Mouse (Mus musculus): ENCODE measurements at regions not wholly inside any gene's neighbourhood (a gene's known extent, or its start where the extent isn't known, plus 50 kb on each side); places are given as distances from the start of the nearest gene placed in this dataset.
A peak's percentile ranks its signal among the peaks of the same experiment; 100 is the strongest.

GRCm38 (mm10) chr12:97994884-97995283, 264.4 kb downstream of the Galc start:
- H3K27ac ChIP-seq (ENCODE audit: insufficient read depth, low read length) = no peak overlapping the region
- no peak overlapping the region for H3K4me3 ChIP-seq (ENCODE audit: insufficient read depth, low read length)
- H3K4me1 ChIP-seq (ENCODE audit: control insufficient read depth, insufficient read depth, low read length) = no peaks in the 10 kb centered on the region
- TF ChIP-seq CTCF (IDR thresholded peaks at IDR 0.05; ENCODE audit: borderline replicate concordance, insufficient read depth, low read length) (no peak), POLR2A (IDR thresholded peaks at IDR 0.05; ENCODE audit: low read depth, low read length) (no peak)

- no peak overlapping the region for H3K27ac ChIP-seq (ENCODE audit: insufficient read depth, low read length)
- no peak overlapping the region for H3K4me3 ChIP-seq (ENCODE audit: insufficient read depth, low read length)
- no peaks in the 10 kb centered on the region for H3K4me1 ChIP-seq (ENCODE audit: control insufficient read depth, insufficient read depth, low read length)
- TF ChIP-seq CTCF (IDR thresholded peaks at IDR 0.05; ENCODE audit: borderline replicate concordance, insufficient read depth, low read length) = no peak
- TF ChIP-seq POLR2A (IDR thresholded peaks at IDR 0.05; ENCODE audit: low read depth, low read length) = no peak
Measured at GRCm38 (mm10) chr12:97993937-97994336, 265.3 kb downstream of the Galc start.

GRCm38 (mm10) chr12:97983390-97983789, 275.9 kb downstream of the Galc start:
- H3K27ac ChIP-seq (ENCODE audit: insufficient read depth, low read length) = no peak overlapping the region
- no peak for TF ChIP-seq POLR2A (IDR thresholded peaks at IDR 0.05; ENCODE audit: low read depth, low read length)
- no peak for TF ChIP-seq CTCF (IDR thresholded peaks at IDR 0.05; ENCODE audit: borderline replicate concordance, insufficient read depth, low read length)
- no peaks in the 10 kb centered on the region for H3K4me1 ChIP-seq (ENCODE audit: control insufficient read depth, insufficient read depth, low read length)
- H3K4me3 ChIP-seq (ENCODE audit: insufficient read depth, low read length) = no peak overlapping the region

- Histone ChIP-seq H3K27ac (ENCODE audit: insufficient read depth, low read length) (no peak overlapping the region), H3K4me3 (ENCODE audit: insufficient read depth, low read length) (no peak overlapping the region), H3K4me1 (ENCODE audit: control insufficient read depth, insufficient read depth, low read length) (no peaks in the 10 kb centered on the region)
- TF ChIP-seq POLR2A (IDR thresholded peaks at IDR 0.05; ENCODE audit: low read depth, low read length) (no peak), CTCF (IDR thresholded peaks at IDR 0.05; ENCODE audit: borderline replicate concordance, insufficient read depth, low read length) (no peak)
Measured at GRCm38 (mm10) chr12:97978668-97979067, 280.6 kb downstream of the Galc start.

- no peak overlapping the region for H3K27ac ChIP-seq (ENCODE audit: insufficient read depth, low read length)
- TF ChIP-seq CTCF (IDR thresholded peaks at IDR 0.05; ENCODE audit: borderline replicate concordance, insufficient read depth, low read length) = no peak
- no peak for TF ChIP-seq POLR2A (IDR thresholded peaks at IDR 0.05; ENCODE audit: low read depth, low read length)
- no peak overlapping the region for H3K4me3 ChIP-seq (ENCODE audit: insufficient read depth, low read length)
- H3K4me1 ChIP-seq (ENCODE audit: control insufficient read depth, insufficient read depth, low read length) = no peaks in the 10 kb centered on the region
Measured at GRCm38 (mm10) chr12:97978178-97978651, 281.0 kb downstream of the Galc start.

- Histone ChIP-seq H3K4me1 (ENCODE audit: control insufficient read depth, insufficient read depth, low read length) (no peaks in the 10 kb centered on the region), H3K27ac (ENCODE audit: insufficient read depth, low read length) (no peak overlapping the region), H3K4me3 (ENCODE audit: insufficient read depth, low read length) (no peak overlapping the region)
- TF ChIP-seq CTCF (IDR thresholded peaks at IDR 0.05; ENCODE audit: borderline replicate concordance, insufficient read depth, low read length) (no peak), POLR2A (IDR thresholded peaks at IDR 0.05; ENCODE audit: low read depth, low read length) (no peak)
Measured at GRCm38 (mm10) chr12:97977633-97978032, 281.6 kb downstream of the Galc start.

- TF ChIP-seq CTCF (IDR thresholded peaks at IDR 0.05; ENCODE audit: borderline replicate concordance, insufficient read depth, low read length) (peak; percentile 46; the same call in 1 of the 2 replicates), POLR2A (IDR thresholded peaks at IDR 0.05; ENCODE audit: low read depth, low read length) (no peak)
- H3K27ac ChIP-seq (ENCODE audit: insufficient read depth, low read length) = no peak overlapping the region
Measured at GRCm38 (mm10) chr12:97973909-97974510, 285.2 kb downstream of the Galc start.

GRCm38 (mm10) chr12:97957201-97957600, 302.1 kb downstream of the Galc start:
- no peak overlapping the region for H3K4me3 ChIP-seq (ENCODE audit: insufficient read depth, low read length)
- TF ChIP-seq POLR2A (IDR thresholded peaks at IDR 0.05; ENCODE audit: low read depth, low read length) = no peak
- H3K27ac ChIP-seq (ENCODE audit: insufficient read depth, low read length) = no peak overlapping the region
- no peaks in the 10 kb centered on the region for H3K4me1 ChIP-seq (ENCODE audit: control insufficient read depth, insufficient read depth, low read length)

More at GRCm38 (mm10) chr12:97973909-97974510, 285.2 kb downstream of the Galc start:
- H3K4me3 ChIP-seq (ENCODE audit: insufficient read depth, low read length) = no peak overlapping the region
- H3K4me1 ChIP-seq (ENCODE audit: control insufficient read depth, insufficient read depth, low read length) = no peaks in the 10 kb centered on the region

GRCm38 (mm10) chr12:97953336-97953735, 305.9 kb downstream of the Galc start:
- no peaks in the 10 kb centered on the region for H3K4me1 ChIP-seq (ENCODE audit: control insufficient read depth, insufficient read depth, low read length)

GRCm38 (mm10) chr12:97952204-97952603, 307.1 kb downstream of the Galc start:
- no peak overlapping the region for H3K27ac ChIP-seq (ENCODE audit: insufficient read depth, low read length)
- no peaks in the 10 kb centered on the region for H3K4me1 ChIP-seq (ENCODE audit: control insufficient read depth, insufficient read depth, low read length)
- H3K4me3 ChIP-seq (ENCODE audit: insufficient read depth, low read length) = no peak overlapping the region
- TF ChIP-seq POLR2A (IDR thresholded peaks at IDR 0.05; ENCODE audit: low read depth, low read length) = no peak
- no peak for TF ChIP-seq CTCF (IDR thresholded peaks at IDR 0.05; ENCODE audit: borderline replicate concordance, insufficient read depth, low read length)

More at GRCm38 (mm10) chr12:97953336-97953735, 305.9 kb downstream of the Galc start:
- no peak overlapping the region for H3K4me3 ChIP-seq (ENCODE audit: insufficient read depth, low read length)
- TF ChIP-seq CTCF (IDR thresholded peaks at IDR 0.05; ENCODE audit: borderline replicate concordance, insufficient read depth, low read length) (no peak), POLR2A (IDR thresholded peaks at IDR 0.05; ENCODE audit: low read depth, low read length) (no peak)
- H3K27ac ChIP-seq (ENCODE audit: insufficient read depth, low read length) = no peak overlapping the region
